Mouse (Mus musculus) neural tube, embryonic 12.5 days (tissue): Measurements from ENCODE around the gene Pigq. TPM values are rescaled to one million over a fixed set of nuclear protein-coding genes. Genes with fewer than 3 reads are reported as not detected.

Experiments used
- ATAC-seq: fragments of 200-750 bp; cut with Nextera tagmentation; 2 replicates; pipeline ENCODE4 v1.8.0; 2017; ENCODE audit warnings: low read depth, mild to moderate bottlenecking, moderate TSS enrichment, moderate library complexity; ENCODE audit not compliant: low FRiP score
- H3K27ac ChIP-seq: fragments of 300-500 bp; sonication (generic); 2 replicates; pipeline ENCODE4 v1.5.1; 2016
- H3K27me3 ChIP-seq: fragments of 300-500 bp; sonication (generic); replicated peaks from 2 replicates; pipeline ENCODE4 v1.6.1; 2016; ENCODE audit warnings: mild to moderate bottlenecking
- H3K36me3 ChIP-seq: fragments of 300-500 bp; sonication (generic); 2 replicates; pipeline ENCODE4 v1.6.1; 2016; ENCODE audit warnings: mild to moderate bottlenecking
- H3K4me1 ChIP-seq: fragments of 300-500 bp; sonication (generic); 2 replicates; pipeline ENCODE4 v1.6.1; 2016
- H3K4me2 ChIP-seq: fragments of 300-500 bp; sonication (generic); replicated peaks from 2 replicates; pipeline ENCODE4 v1.6.1; 2016; ENCODE audit warnings: mild to moderate bottlenecking
- H3K4me3 ChIP-seq: fragments of 300-500 bp; sonication (generic); 2 replicates; pipeline ENCODE4 v1.5.1; 2016
- H3K9ac ChIP-seq: fragments of 300-500 bp; sonication (generic); 2 replicates; pipeline ENCODE4 v1.6.1; 2016; ENCODE audit warnings: mild to moderate bottlenecking
- H3K9me3 ChIP-seq: fragments of 300-500 bp; sonication (generic); 2 replicates; pipeline ENCODE4 v1.6.1; 2016; ENCODE audit warnings: mild to moderate bottlenecking
- WGBS: fragments of 180-500 bp; shearing (Covaris S2); methylation state at CpG from one replicate; pipeline ENCODE4 v1.1.7; 2016; 5-methylcytosine and 5-hydroxymethylcytosine counted together
- polyA plus RNA-seq: library from polyadenylated mRNA; unstranded; fragments of >200 nt; fragmentation: Nextera tagmentation; extraction: Ambion mirVana; gene quantifications from 2 replicates; pipeline ENCODE4 v1.2.1, GENCODE M21; 2016

The Pigq gene
- polyA plus RNA-seq, 1 experiment from 2014 or later = 57.3 TPM

DNA sequence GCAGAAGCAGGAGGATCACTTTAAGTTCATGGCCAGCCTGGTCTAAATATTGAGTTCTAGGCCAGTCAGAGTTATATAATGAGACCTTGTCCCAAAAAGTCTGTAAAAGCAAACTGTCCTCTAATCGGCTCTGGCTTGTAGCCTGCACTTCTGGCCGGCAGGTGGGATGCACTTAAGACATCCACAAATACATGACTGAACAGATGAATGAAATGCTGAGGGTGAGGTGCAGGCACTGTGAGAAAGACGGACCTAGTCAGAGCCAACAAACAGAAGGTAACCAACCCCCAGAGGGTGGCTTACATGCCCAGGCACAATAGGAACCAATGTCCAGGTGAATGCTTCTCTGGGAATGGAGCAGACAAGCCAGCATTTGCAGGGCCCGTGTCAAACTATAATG lies 30.4 kb downstream of the Pigq start:
- H3K4me2 ChIP-seq = no peak overlapping the region
- no peak overlapping the region for H3K27ac ChIP-seq
- H3K27me3 ChIP-seq = no peaks in the 10 kb centered on the region
- 88% methylated on average over 4 of the region's 4 CpGs for WGBS
- H3K4me3 ChIP-seq = no peak overlapping the region
- H3K4me1 ChIP-seq = peaks cover 24% of the 10 kb centered on the region
- ATAC-seq = no peak
- no peaks in the 10 kb centered on the region for H3K9me3 ChIP-seq
- peaks cover 3% of the 10 kb centered on the region; the same call in 1 of the 2 replicates for H3K36me3 ChIP-seq
- H3K9ac ChIP-seq = no peak overlapping the region

DNA sequence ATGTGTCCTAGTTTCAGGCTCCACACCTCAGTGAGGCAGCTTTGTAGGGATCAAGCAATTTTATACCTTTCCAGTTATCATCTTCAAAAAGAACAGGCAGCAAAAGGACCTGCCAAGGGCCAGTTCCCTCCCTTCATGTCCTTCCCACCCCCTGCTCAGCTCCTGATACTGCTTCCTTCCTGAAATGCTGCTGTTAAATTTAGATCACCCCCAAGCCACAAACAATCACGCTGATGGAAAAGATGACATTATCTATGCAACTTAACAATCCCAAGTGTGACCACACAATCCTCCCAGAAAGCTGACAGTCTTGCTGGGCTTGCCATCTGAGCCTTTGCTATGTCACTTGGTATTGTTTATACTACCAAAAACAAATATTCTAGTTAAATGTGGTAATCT lies 30.9 kb downstream of the Pigq start:
- H3K36me3 ChIP-seq = peaks cover 3% of the 10 kb centered on the region; the same call in 1 of the 2 replicates
- no peaks in the 10 kb centered on the region for H3K9me3 ChIP-seq
- no peak overlapping the region for H3K4me3 ChIP-seq
- peaks cover 21% of the 10 kb centered on the region for H3K4me1 ChIP-seq
- ATAC-seq = no peak
- H3K27me3 ChIP-seq = no peaks in the 10 kb centered on the region
- H3K9ac ChIP-seq = no peak overlapping the region
- 87% methylated on average over 1 of the region's 1 CpGs for WGBS
- no peak overlapping the region for H3K4me2 ChIP-seq
- H3K27ac ChIP-seq = no peak overlapping the region

GRCm38 (mm10) chr17:25913186-25913876 lies 31.4 kb downstream of the Pigq start:
- Histone ChIP-seq H3K27ac (no peak overlapping the region), H3K4me2 (no peak overlapping the region), H3K4me1 (peaks cover 16% of the 10 kb centered on the region), H3K36me3 (peaks cover 3% of the 10 kb centered on the region; the same call in 1 of the 2 replicates), H3K9ac (no peak overlapping the region), H3K27me3 (no peaks in the 10 kb centered on the region), H3K9me3 (no peaks in the 10 kb centered on the region), H3K4me3 (no peak overlapping the region)
- WGBS = 89% methylated on average over 14 of the region's 14 CpGs
- no peak for ATAC-seq

DNA sequence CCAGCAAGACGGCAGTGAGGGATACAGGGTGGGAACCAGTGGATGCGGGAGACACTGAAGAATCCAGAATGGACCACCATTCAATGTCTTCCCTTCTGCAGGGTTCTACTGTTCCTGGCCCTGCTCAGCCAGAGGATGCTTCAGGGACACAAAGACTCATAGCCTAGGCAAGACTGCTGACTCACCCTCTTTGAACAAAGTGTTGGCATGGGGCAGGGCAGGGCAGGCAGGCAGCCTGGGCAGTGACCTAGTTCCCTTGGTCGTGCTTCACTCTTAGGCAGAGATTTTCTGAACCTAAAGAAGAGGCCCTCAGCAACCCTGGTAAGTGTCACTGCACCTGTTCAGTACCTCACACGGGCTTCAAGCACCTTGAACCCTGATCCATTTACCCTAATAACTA lies 32.9 kb downstream of the Pigq start:
- H3K4me3 ChIP-seq = no peak overlapping the region
- no peak overlapping the region for H3K4me2 ChIP-seq
- H3K27ac ChIP-seq = no peak overlapping the region
- no peaks in the 10 kb centered on the region for H3K9me3 ChIP-seq
- no peak for ATAC-seq
- H3K4me1 ChIP-seq = 0 out of 2 replicates have a peak, but pooled peaks cover under 1% of the 10 kb centered on the region
- no peak overlapping the region for H3K9ac ChIP-seq
- no peaks in the 10 kb centered on the region for H3K27me3 ChIP-seq
- no peaks in the 10 kb centered on the region; the same call in 1 of the 2 replicates for H3K36me3 ChIP-seq
- WGBS = 91% methylated on average over 4 of the region's 4 CpGs

- 89% methylated on average over 2 of the region's 2 CpGs for WGBS
These were observed 37.1 kb downstream of the Pigq start for GRCm38 (mm10) chr17:25907640-25908039.

GRCm38 (mm10) chr17:25903061-25903460 lies 41.7 kb downstream of the Pigq start:
- Histone ChIP-seq H3K4me2 (no peak overlapping the region), H3K36me3 (peaks cover 10% of the 10 kb centered on the region), H3K27ac (no peak overlapping the region), H3K27me3 (no peaks in the 10 kb centered on the region), H3K4me3 (no peak overlapping the region), H3K4me1 (no peaks in the 10 kb centered on the region), H3K9ac (no peak overlapping the region), H3K9me3 (no peaks in the 10 kb centered on the region)
- 91% methylated on average over 3 of the region's 3 CpGs for WGBS
- no peak for ATAC-seq

More at GRCm38 (mm10) chr17:25907640-25908039, 37.1 kb downstream of the Pigq start:
- no peak overlapping the region for H3K4me3 ChIP-seq
- H3K4me2 ChIP-seq = no peak overlapping the region
- H3K36me3 ChIP-seq = no peaks in the 10 kb centered on the region
- no peak for ATAC-seq
- no peaks in the 10 kb centered on the region for H3K9me3 ChIP-seq
- H3K9ac ChIP-seq = no peak overlapping the region
- H3K4me1 ChIP-seq = no peaks in the 10 kb centered on the region
- H3K27me3 ChIP-seq = no peaks in the 10 kb centered on the region
- H3K27ac ChIP-seq = no peak overlapping the region

- no peak overlapping the region for H3K4me3 ChIP-seq
- H3K4me2 ChIP-seq = no peak overlapping the region
- no peak overlapping the region for H3K27ac ChIP-seq
- no peak for ATAC-seq
- peaks cover 10% of the 10 kb centered on the region for H3K36me3 ChIP-seq
- H3K9ac ChIP-seq = no peak overlapping the region
- WGBS = 93% methylated on average over 1 of the region's 1 CpGs
- H3K4me1 ChIP-seq = no peaks in the 10 kb centered on the region
- H3K9me3 ChIP-seq = no peaks in the 10 kb centered on the region
- H3K27me3 ChIP-seq = no peaks in the 10 kb centered on the region
These were observed 44.5 kb downstream of the Pigq start for GRCm38 (mm10) chr17:25900193-25900592.

DNA sequence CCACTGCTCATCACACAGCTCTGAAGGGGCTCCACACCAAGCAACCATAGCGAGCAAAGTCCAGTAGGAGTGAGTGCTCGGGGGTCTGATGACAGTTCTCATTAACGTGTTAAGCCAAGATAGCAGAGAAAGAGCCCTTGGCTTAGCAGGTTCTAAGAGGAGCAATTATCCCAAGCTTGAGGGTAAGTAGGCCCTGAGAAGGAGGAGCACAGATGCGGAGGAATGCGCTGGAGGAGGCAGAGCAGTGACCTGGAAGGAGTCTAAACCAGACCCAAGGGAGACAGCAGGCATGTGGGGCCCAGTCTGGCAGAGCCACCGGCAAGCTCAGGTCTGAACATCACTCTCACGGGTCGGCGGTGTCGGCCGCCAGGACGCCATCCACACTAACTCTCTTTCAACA lies 48.8 kb downstream of the Pigq start:
- Histone ChIP-seq H3K36me3 (peaks cover 9% of the 10 kb centered on the region), H3K4me2 (no peak overlapping the region), H3K4me1 (peaks cover 3% of the 10 kb centered on the region; the same call in 1 of the 2 replicates), H3K9ac (no peak overlapping the region), H3K27ac (no peak overlapping the region), H3K27me3 (no peaks in the 10 kb centered on the region), H3K4me3 (no peak overlapping the region), H3K9me3 (no peaks in the 10 kb centered on the region)
- ATAC-seq = no peak
- WGBS = 73% methylated on average over 12 of the region's 12 CpGs

DNA sequence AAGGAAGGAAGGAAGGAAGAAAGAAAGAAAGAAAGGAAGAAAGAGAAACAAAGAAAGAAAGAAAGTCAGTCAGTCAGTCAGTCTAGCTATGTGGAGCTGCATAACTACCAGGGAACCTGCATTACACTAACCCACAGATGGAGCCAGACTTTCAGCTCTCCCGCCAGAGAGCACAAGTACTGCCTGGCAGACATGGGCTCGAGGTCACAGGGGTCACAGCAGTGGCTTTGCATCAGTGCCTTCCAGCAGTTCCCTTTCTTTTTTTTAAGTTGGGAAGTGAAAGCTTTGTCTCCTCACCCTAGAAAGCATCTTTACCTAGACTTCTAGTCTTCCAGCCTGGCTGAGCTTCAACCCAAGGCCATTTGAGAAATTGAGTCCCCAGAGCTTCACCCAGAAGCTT lies 49.3 kb downstream of the Pigq start:
- Histone ChIP-seq H3K27ac (no peak overlapping the region), H3K9ac (no peak overlapping the region), H3K4me1 (peaks cover 3% of the 10 kb centered on the region; the same call in 1 of the 2 replicates), H3K4me2 (no peak overlapping the region), H3K36me3 (peaks cover 5% of the 10 kb centered on the region), H3K4me3 (no peak overlapping the region), H3K27me3 (no peaks in the 10 kb centered on the region), H3K9me3 (no peaks in the 10 kb centered on the region)
- WGBS = 38% methylated on average over 2 of the region's 2 CpGs
- no peak for ATAC-seq

GRCm38 (mm10) chr17:25893975-25894617 lies 50.6 kb downstream of the Pigq start:
- H3K9ac ChIP-seq = no peak overlapping the region
- H3K9me3 ChIP-seq = no peaks in the 10 kb centered on the region
- peaks cover 12% of the 10 kb centered on the region for H3K36me3 ChIP-seq
- H3K27me3 ChIP-seq = no peaks in the 10 kb centered on the region
- H3K4me2 ChIP-seq = no peak overlapping the region
- ATAC-seq = peak; percentile 37; the same call in 1 of the 2 replicates
- H3K4me1 ChIP-seq = peaks cover 3% of the 10 kb centered on the region; the same call in 1 of the 2 replicates
- H3K4me3 ChIP-seq = no peak overlapping the region
- 35% methylated on average over 2 of the region's 2 CpGs for WGBS
- no peak overlapping the region; the same call in 1 of the 2 replicates for H3K27ac ChIP-seq

GRCm38 (mm10) chr17:25888837-25889236 lies 55.9 kb downstream of the Pigq start:
- 85% methylated on average over 3 of the region's 3 CpGs for WGBS
- Histone ChIP-seq H3K4me1 (0 out of 2 replicates have a peak, but pooled peaks cover 3% of the 10 kb centered on the region), H3K4me3 (no peak overlapping the region), H3K27me3 (no peaks in the 10 kb centered on the region), H3K9me3 (no peaks in the 10 kb centered on the region), H3K27ac (no peak overlapping the region), H3K4me2 (no peak overlapping the region), H3K9ac (no peak overlapping the region), H3K36me3 (peaks cover 37% of the 10 kb centered on the region)
- no peak for ATAC-seq

GRCm38 (mm10) chr17:25887467-25887866 lies 57.3 kb downstream of the Pigq start:
- H3K36me3 ChIP-seq = peaks cover 50% of the 10 kb centered on the region

More at GRCm38 (mm10) chr17:25887467-25887866, 57.3 kb downstream of the Pigq start:
- Histone ChIP-seq H3K27me3 (no peaks in the 10 kb centered on the region), H3K4me2 (no peak overlapping the region), H3K4me3 (no peak overlapping the region), H3K4me1 (0 out of 2 replicates have a peak, but pooled peaks cover 3% of the 10 kb centered on the region), H3K9me3 (no peaks in the 10 kb centered on the region), H3K27ac (no peak overlapping the region), H3K9ac (no peak overlapping the region)
- WGBS = 95% methylated on average over 10 of the region's 10 CpGs
- ATAC-seq = no peak
